Mouse (Mus musculus) limb, embryonic 15.5 days (tissue): ENCODE measurements around the gene Olfr318. TPM values are rescaled to one million over a fixed set of nuclear protein-coding genes. Genes with fewer than 3 reads are reported as not detected.

ENCODE experiments used
- ATAC-seq: fragments of 200-750 bp; cut with Nextera tagmentation; 2 replicates; pipeline ENCODE4 v1.8.0; 2017; ENCODE audit warnings: low read depth, moderate TSS enrichment; ENCODE audit not compliant: insufficient number of reproducible peaks, low FRiP score, low TSS enrichment
- H3K27ac ChIP-seq: fragments of 300-500 bp; sonication (generic); 2 replicates; pipeline ENCODE4 v1.5.1; 2015; ENCODE audit warnings: moderate library complexity, mild to moderate bottlenecking, inconsistent platforms
- H3K27me3 ChIP-seq: fragments of 300-500 bp; sonication (generic); 2 replicates; pipeline ENCODE4 v1.6.1; 2015; ENCODE audit warnings: inconsistent platforms
- H3K36me3 ChIP-seq: fragments of 300-500 bp; sonication (generic); 2 replicates; pipeline ENCODE4 v1.6.1; 2015; ENCODE audit warnings: inconsistent platforms
- H3K4me1 ChIP-seq: fragments of 300-500 bp; sonication (generic); 2 replicates; pipeline ENCODE4 v1.6.1; 2015; ENCODE audit warnings: inconsistent platforms
- H3K4me2 ChIP-seq: fragments of 300-500 bp; sonication (generic); 2 replicates; pipeline ENCODE4 v1.6.1; 2015; ENCODE audit warnings: mild to moderate bottlenecking, inconsistent platforms
- H3K4me3 ChIP-seq: fragments of 300-500 bp; sonication (generic); 2 replicates; pipeline ENCODE4 v1.5.1; 2015; ENCODE audit warnings: mild to moderate bottlenecking, inconsistent platforms
- H3K9ac ChIP-seq: fragments of 300-500 bp; sonication (generic); 2 replicates; pipeline ENCODE4 v1.6.1; 2015; ENCODE audit warnings: inconsistent platforms
- H3K9me3 ChIP-seq: fragments of 300-500 bp; sonication (generic); 2 replicates; pipeline ENCODE4 v1.6.1; 2016; ENCODE audit warnings: inconsistent platforms
- WGBS: fragments of 180-500 bp; shearing (Covaris S2); methylation state at CpG from one replicate; pipeline ENCODE4 v1.1.7; 2015; 5-methylcytosine and 5-hydroxymethylcytosine counted together
- polyA plus RNA-seq: library from polyadenylated mRNA; unstranded; fragments of >200 nt; fragmentation: Nextera tagmentation; extraction: Ambion mirVana; gene quantifications from 2 replicates; pipeline ENCODE4 v1.2.1, GENCODE M21; 2015

Olfr318 gene
- polyA plus RNA-seq, 1 experiment from 2014 or later, result not detected

- H3K9ac ChIP-seq, result no peak overlapping the region
- no peak overlapping the region for H3K4me2 ChIP-seq
- H3K27ac ChIP-seq, result no peak overlapping the region
- no peaks in the 10 kb centered on the region for H3K36me3 ChIP-seq
- H3K27me3 ChIP-seq, result no peaks in the 10 kb centered on the region
- no peaks in the 10 kb centered on the region for H3K4me1 ChIP-seq
- no peak for ATAC-seq
- no peaks in the 10 kb centered on the region for H3K9me3 ChIP-seq
- 48% methylated on average over 4 of the region's 4 CpGs for WGBS
- H3K4me3 ChIP-seq, result no peak overlapping the region
Observed at GRCm38 (mm10) chr11:58671825-58672224, 52.0 kb downstream of the Olfr318 start.

- H3K9ac ChIP-seq, result no peak overlapping the region
- H3K27me3 ChIP-seq, result no peaks in the 10 kb centered on the region
Observed at GRCm38 (mm10) chr11:58669252-58669651, 54.6 kb downstream of the Olfr318 start.

More at GRCm38 (mm10) chr11:58669252-58669651, 54.6 kb downstream of the Olfr318 start:
- Histone ChIP-seq H3K4me2 (no peak overlapping the region), H3K9me3 (no peaks in the 10 kb centered on the region), H3K4me3 (no peak overlapping the region), H3K4me1 (no peaks in the 10 kb centered on the region), H3K27ac (no peak overlapping the region), H3K36me3 (no peaks in the 10 kb centered on the region)
- no peak for ATAC-seq

Other genes with a start within 250 kb of the Olfr318 start
- gene Olfr332, start 231.5 kb downstream of the Olfr318 start, polyA plus RNA-seq, result not detected in 2 replicates
- not detected in 2 replicates for gene Olfr331, start 221.4 kb downstream of the Olfr318 start, polyA plus RNA-seq
- not detected in 2 replicates for gene Olfr330, start 189.2 kb downstream of the Olfr318 start, polyA plus RNA-seq
- gene Olfr329-ps, start 177.6 kb downstream of the Olfr318 start, polyA plus RNA-seq, result not detected in 2 replicates
- gene Olfr328, start 168.4 kb downstream of the Olfr318 start, polyA plus RNA-seq, result not detected in 2 replicates
- not detected in 2 replicates for gene Olfr224, start 153.5 kb downstream of the Olfr318 start, polyA plus RNA-seq
- gene Olfr325, start 146.3 kb downstream of the Olfr318 start, polyA plus RNA-seq, result not detected in 2 replicates
- not detected in 2 replicates for gene Olfr324, start 128.9 kb downstream of the Olfr318 start, polyA plus RNA-seq
- gene 2210407C18Rik, start 107.9 kb downstream of the Olfr318 start, polyA plus RNA-seq, result not detected in 2 replicates
- gene Olfr323, start 93.5 kb downstream of the Olfr318 start, polyA plus RNA-seq, result not detected in 2 replicates
- not detected in 2 replicates for gene Trim58, start 83.5 kb downstream of the Olfr318 start, polyA plus RNA-seq
- not detected in 2 replicates for gene Olfr322, start 65.2 kb downstream of the Olfr318 start, polyA plus RNA-seq
- not detected in 2 replicates for gene Olfr320, start 42.9 kb downstream of the Olfr318 start, polyA plus RNA-seq
- gene Olfr319, start 24.9 kb downstream of the Olfr318 start, polyA plus RNA-seq, result not detected in 2 replicates
- not detected in 2 replicates for gene Olfr317, start 15.2 kb upstream of the Olfr318 start, polyA plus RNA-seq
- gene Olfr316, start 28.7 kb upstream of the Olfr318 start, polyA plus RNA-seq, result not detected in 2 replicates
- gene Olfr315, start 49.2 kb upstream of the Olfr318 start, polyA plus RNA-seq, result not detected in 2 replicates
- gene Olfr314, start 58.9 kb upstream of the Olfr318 start, polyA plus RNA-seq, result not detected in 2 replicates
- gene Fam183b, start 77.9 kb upstream of the Olfr318 start, polyA plus RNA-seq, result not detected in 2 replicates
- not detected in 2 replicates for gene Olfr313, start 91.0 kb upstream of the Olfr318 start, polyA plus RNA-seq
- not detected in 2 replicates for gene Olfr312, start 105.2 kb upstream of the Olfr318 start, polyA plus RNA-seq
- gene Olfr311, start 115.2 kb upstream of the Olfr318 start, polyA plus RNA-seq, result not detected in 2 replicates
- gene Gm12258, start 123.1 kb upstream of the Olfr318 start, polyA plus RNA-seq, result 8.2 and 8.9 TPM in 2 replicates
- 7.2 and 9.1 TPM in 2 replicates for gene 2810021J22Rik, start 143.2 kb upstream of the Olfr318 start, polyA plus RNA-seq
- gene Zfp39, start 180.2 kb upstream of the Olfr318 start, polyA plus RNA-seq, result 6.2 and 6.8 TPM in 2 replicates
- 0.19 TPM in 1 of 2 replicates, not detected in the other for gene Btnl10, start 193.9 kb upstream of the Olfr318 start, polyA plus RNA-seq
- 202 and 230 TPM in 2 replicates for gene Rnf187, start 214.9 kb upstream of the Olfr318 start, polyA plus RNA-seq
- 12.6 and 31.7 TPM in 2 replicates for gene Hist3h2ba, start 224.9 kb upstream of the Olfr318 start, polyA plus RNA-seq
- gene Hist3h2a, start 230.7 kb upstream of the Olfr318 start, polyA plus RNA-seq, result 24.8 and 26.9 TPM in 2 replicates
- gene Trim17, start 230.7 kb upstream of the Olfr318 start, polyA plus RNA-seq, result 0.60 and 0.62 TPM in 2 replicates